Mouse (Mus musculus) forebrain, embryonic 10.5 days (tissue): Measurements from ENCODE around the gene Rnf180. TPM values are rescaled to one million over a fixed set of nuclear protein-coding genes. Genes with fewer than 3 reads are reported as not detected.
"Not testable (repeated sequence)": the region's sequence is repeated elsewhere in the genome, so short reads cannot be mapped to it uniquely, and the experiment has no call there.

Experiments
- DNase-seq: peaks from one replicate; pipeline ENCODE4 v3.0.0-alpha.2; 2017; ENCODE audit warnings: low spot score; ENCODE audit errors: extremely low spot score
- H3K27ac ChIP-seq: fragments of 300-500 bp; sonication (generic); 2 replicates; pipeline ENCODE4 v1.5.1; 2016; ENCODE audit warnings: mild to moderate bottlenecking
- H3K27me3 ChIP-seq: fragments of 300-500 bp; sonication (generic); 2 replicates; pipeline ENCODE4 v1.6.1; 2016; ENCODE audit warnings: mild to moderate bottlenecking; ENCODE audit not compliant: poor library complexity, severe bottlenecking
- H3K36me3 ChIP-seq: fragments of 300-500 bp; sonication (generic); replicated peaks from 2 replicates; pipeline ENCODE4 v1.6.1; 2016; ENCODE audit warnings: mild to moderate bottlenecking, moderate library complexity
- H3K4me1 ChIP-seq: fragments of 300-500 bp; sonication (generic); 2 replicates; pipeline ENCODE4 v1.6.1; 2016
- H3K4me3 ChIP-seq: fragments of 300-500 bp; sonication (generic); 2 replicates; pipeline ENCODE4 v1.5.1; 2016; ENCODE audit warnings: mild to moderate bottlenecking, moderate library complexity
- H3K9me3 ChIP-seq: fragments of 300-500 bp; sonication (generic); 2 replicates; pipeline ENCODE4 v1.6.1; 2016; ENCODE audit warnings: mild to moderate bottlenecking, moderate library complexity
- WGBS: fragments of 180-500 bp; shearing (Covaris S2); methylation state at CpG from one replicate; pipeline ENCODE4 v1.1.7; 2016; 5-methylcytosine and 5-hydroxymethylcytosine counted together
- polyA plus RNA-seq: library from polyadenylated mRNA; unstranded; fragments of >200 nt; fragmentation: Nextera tagmentation; extraction: Ambion mirVana; gene quantifications from 2 replicates; pipeline ENCODE4 v1.2.1, GENCODE M21; 2016

Gene Rnf180
- polyA plus RNA-seq: 6.4 and 6.6 TPM in 2 replicates

DNA sequence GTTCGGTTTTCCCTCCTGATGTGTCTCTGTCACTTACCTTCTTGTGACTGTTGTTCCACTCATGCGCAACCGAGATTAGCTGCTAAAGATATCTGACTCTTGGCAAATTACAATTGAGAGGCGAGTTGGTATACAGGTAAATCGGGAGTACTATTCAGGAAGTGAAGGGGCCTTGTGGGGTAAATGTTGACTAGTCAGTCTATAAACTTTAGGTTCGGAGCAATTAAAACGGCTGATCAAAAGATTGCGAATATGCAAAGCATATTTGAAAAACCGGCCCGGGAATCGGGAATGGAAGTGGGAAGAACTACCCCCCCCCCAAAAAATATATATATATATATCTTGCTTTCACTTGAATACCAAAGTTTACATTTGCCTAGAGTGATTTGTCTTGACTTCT is at the start of gene Rnf180:
TSS of gene Rnf180 (minus strand) at position 101 of the 400 bp plus-strand sequence.
- H3K27me3 ChIP-seq: peaks cover 17% of the 10 kb centered on the region
- H3K9me3 ChIP-seq: no peaks in the 10 kb centered on the region
- peak within 1 kb of the TSS; percentile 95 for H3K27ac ChIP-seq
- H3K4me3 ChIP-seq: peak within 1 kb of the TSS; percentile 81
- 0 out of 2 replicates have a peak, but pooled peaks cover under 1% of the 10 kb centered on the region for H3K36me3 ChIP-seq
- DNase-seq: no peak
- WGBS: 59% methylated on average over 11 of the region's 11 CpGs
- H3K4me1 ChIP-seq: peaks cover 26% of the 10 kb centered on the region

DNA sequence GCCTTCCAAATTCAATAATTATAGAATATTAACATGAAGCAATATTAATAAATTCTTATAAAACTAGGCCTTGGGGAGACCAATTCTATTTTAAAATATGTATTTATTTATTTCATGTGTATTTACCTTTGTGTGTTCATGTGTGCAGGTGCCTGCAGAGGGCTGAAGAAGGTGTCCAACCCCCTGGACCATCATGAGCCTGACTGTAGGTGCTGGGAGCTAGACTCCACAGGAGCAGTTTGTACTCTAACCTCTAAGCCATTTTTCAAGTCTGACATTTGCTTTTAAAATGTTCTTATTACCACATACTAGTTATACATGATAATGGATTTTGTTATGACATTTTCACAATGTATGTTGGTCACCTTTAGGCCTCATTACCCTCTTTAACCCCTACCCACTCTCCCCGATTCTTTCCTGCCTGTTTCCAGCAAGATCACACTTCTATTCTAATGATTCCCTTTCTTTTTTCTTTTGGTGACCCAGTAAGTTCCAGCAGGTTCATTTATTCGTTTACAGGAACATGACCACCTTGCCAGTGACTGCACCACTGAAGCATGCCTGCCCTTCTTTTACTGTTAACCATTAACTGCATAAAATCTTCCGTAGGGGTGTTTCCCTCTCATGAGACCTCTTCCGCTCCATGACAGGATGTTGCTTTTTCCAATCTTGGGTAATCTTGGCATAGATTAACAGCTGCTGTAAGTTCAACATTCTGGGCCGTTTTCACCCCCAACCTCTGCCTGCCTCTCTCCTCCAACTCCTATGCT is 36.8 kb upstream of the Rnf180 start:
- WGBS: 86% methylated on average over 5 of the region's 5 CpGs

DNA sequence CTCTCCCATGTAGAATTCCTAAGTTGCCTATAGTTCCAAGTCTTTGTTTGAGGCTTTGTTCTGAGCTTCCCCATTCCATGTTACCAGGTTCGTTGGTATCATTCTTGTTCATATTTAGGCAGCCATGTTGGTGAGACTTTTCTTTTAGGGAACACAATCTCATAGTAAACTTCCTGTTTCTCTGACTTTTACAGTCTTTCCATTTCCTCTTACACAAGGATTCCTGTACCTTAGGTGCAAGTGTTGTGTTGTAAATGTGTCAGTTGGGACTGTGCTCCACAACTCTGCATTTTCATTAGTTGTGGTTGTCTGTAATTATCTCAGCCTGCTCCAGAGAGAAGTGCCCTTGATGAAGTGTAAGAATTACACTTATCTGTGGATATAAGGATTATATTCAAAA is 32.3 kb upstream of the Rnf180 start:
- Histone ChIP-seq H3K27ac (no peak overlapping the region), H3K4me3 (no peak overlapping the region), H3K4me1 (no peaks in the 10 kb centered on the region), H3K9me3 (no peaks in the 10 kb centered on the region), H3K27me3 (no peaks in the 10 kb centered on the region), H3K36me3 (no peaks in the 10 kb centered on the region)
- 80% methylated on average over 1 of the region's 1 CpGs for WGBS
- no peak for DNase-seq

More for the DNA sequence above, 36.8 kb upstream of the Rnf180 start:
- Histone ChIP-seq H3K36me3 (no peaks in the 10 kb centered on the region), H3K4me1 (no peaks in the 10 kb centered on the region), H3K9me3 (no peaks in the 10 kb centered on the region), H3K4me3 (no peak overlapping the region), H3K27ac (no peak overlapping the region), H3K27me3 (no peaks in the 10 kb centered on the region)
- no peak for DNase-seq

DNA sequence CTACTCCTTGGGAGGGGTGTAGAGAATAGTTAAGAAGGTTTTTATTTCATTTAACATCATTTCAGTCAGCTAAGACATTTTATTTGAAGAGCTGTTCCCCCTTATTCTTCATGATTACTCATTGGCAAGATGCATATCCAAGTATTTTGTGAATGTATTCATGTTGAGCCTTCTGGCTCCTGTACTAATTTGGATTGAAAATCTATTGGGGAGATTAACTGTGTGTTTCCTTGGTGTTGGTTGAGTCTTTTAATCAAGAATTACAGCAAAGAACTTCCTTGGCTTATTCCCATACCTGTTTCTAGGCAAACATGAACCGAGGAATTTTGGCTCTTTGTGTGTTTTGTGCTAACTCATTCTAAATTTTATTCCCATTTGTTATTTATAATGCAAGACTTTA is 22.3 kb upstream of the Rnf180 start:
- H3K4me3 ChIP-seq: no peak overlapping the region
- H3K27me3 ChIP-seq: no peaks in the 10 kb centered on the region
- no peak for DNase-seq
- WGBS: 88% methylated on average over 1 of the region's 1 CpGs
- no peaks in the 10 kb centered on the region for H3K9me3 ChIP-seq
- H3K27ac ChIP-seq: no peak overlapping the region
- no peaks in the 10 kb centered on the region for H3K36me3 ChIP-seq
- no peaks in the 10 kb centered on the region for H3K4me1 ChIP-seq

DNA sequence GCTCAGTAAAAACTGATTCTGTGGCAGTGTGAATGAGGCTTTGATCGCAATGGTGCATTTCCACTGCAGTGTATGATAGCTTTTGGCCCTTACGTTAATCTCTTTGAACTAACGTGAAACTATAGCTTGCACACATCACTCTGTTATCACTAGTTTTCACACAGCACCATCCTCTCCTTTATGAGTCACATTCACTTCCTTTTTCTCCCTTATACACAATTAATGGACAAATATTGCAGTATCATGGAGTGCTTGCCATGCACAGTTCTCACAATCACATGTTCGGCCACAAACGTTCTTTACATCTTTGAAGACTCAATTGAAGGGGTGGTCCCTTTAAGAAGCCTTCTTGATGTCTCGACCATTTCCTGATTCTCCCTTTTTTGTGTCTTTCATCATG is 21.4 kb upstream of the Rnf180 start:
- no peak overlapping the region for H3K27ac ChIP-seq
- DNase-seq: no peak
- no peaks in the 10 kb centered on the region for H3K27me3 ChIP-seq
- no peak overlapping the region for H3K4me3 ChIP-seq
- H3K4me1 ChIP-seq: no peaks in the 10 kb centered on the region
- WGBS: 86% methylated on average over 6 of the region's 6 CpGs
- H3K36me3 ChIP-seq: no peaks in the 10 kb centered on the region
- H3K9me3 ChIP-seq: no peaks in the 10 kb centered on the region

DNA sequence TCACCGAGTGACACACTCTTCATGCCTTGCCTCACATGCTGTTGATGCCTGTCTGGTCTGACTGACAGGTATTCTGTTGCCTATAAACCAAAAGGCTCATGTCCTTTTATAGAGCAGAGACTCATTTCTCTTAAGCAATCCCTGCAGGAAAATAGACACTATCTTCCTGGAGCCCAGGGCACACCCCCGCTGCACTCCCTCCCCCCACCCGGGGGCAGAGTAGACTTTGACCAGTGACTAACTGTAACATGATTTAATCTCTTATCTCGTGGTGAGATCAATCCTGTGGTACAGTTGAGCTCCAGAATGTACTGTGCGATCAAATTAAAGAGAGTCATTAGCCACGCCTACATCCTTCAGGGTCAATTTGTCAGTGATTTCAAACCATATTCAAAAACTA is 18.1 kb upstream of the Rnf180 start:
- no peaks in the 10 kb centered on the region for H3K27me3 ChIP-seq
- H3K36me3 ChIP-seq: no peaks in the 10 kb centered on the region
- no peak for DNase-seq
- H3K4me1 ChIP-seq: no peaks in the 10 kb centered on the region
- 87% methylated on average over 6 of the region's 6 CpGs for WGBS
- no peak overlapping the region for H3K27ac ChIP-seq
- H3K4me3 ChIP-seq: no peak overlapping the region
- H3K9me3 ChIP-seq: no peaks in the 10 kb centered on the region

DNA sequence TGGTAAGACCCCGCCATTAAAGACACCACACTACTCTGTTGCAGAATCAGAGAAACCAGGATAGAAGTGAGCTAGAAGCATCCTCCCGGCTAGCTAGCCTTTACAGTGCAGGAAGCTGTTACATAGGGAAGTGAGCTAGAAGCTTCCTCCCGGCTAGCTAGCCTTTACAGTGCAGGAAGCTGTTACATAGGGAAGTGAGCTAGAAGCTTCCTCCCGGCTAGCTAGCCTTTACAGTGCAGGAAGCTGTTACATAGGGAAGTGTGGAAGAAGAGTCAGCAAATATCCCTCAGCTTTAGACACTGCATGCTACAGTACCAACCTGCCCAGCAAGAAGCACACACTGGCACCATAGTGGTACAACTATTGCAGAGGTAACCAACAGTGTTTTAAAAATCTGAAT is 15.9 kb upstream of the Rnf180 start:
- DNase-seq, H3K9me3 ChIP-seq: not testable (repeated sequence)
- WGBS: 84% methylated on average over 4 of the region's 4 CpGs

DNA sequence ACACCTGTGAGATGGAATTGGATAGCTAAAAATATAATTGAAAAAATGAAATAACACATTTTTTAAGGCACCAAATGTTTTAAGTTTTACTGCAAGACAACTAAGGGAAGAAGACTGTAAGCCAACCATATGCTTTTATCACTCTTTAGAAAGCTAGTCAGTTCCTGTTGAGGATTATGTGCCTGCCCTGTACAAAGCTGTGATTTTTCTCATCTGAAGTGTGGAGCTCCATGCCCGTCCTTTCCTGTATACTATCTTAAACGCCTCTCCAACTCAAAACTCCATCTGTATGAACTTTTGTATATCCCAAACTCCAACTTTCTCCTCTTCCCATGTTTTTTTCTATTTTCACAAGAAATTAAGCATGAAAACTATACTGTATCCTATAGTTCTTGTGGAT is 10.9 kb upstream of the Rnf180 start:
- no peak for DNase-seq
- H3K27ac ChIP-seq: no peak overlapping the region
- H3K9me3 ChIP-seq: no peaks in the 10 kb centered on the region
- no peaks in the 10 kb centered on the region for H3K4me1 ChIP-seq
- no peaks in the 10 kb centered on the region for H3K36me3 ChIP-seq
- WGBS: 89% methylated on average over 2 of the region's 2 CpGs
- H3K4me3 ChIP-seq: no peak overlapping the region
- no peaks in the 10 kb centered on the region for H3K27me3 ChIP-seq

More for the DNA sequence above, 15.9 kb upstream of the Rnf180 start:
- not testable (repeated sequence) for H3K27ac ChIP-seq, H3K36me3 ChIP-seq, H3K4me3 ChIP-seq, H3K27me3 ChIP-seq, H3K4me1 ChIP-seq

DNA sequence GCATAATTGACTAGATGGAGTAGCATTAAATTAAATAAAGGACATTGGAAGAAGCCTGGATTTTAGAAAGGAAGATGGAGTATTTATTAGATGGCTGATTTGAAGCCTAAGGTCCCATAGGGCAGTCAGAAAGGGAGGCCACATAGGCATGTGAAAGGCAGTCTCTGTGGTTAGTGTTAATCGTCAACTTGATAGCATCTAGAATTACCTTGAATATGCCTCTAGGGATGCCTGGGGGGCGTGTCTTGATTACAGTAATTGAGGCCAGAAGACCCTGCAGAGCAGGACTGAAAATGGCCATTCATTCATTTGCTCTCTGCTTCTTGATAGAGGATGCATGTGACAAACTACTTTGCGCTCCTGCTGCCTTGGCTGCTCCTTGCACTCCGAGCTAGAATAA is 9.4 kb upstream of the Rnf180 start:
- H3K4me1 ChIP-seq: no peaks in the 10 kb centered on the region
- H3K4me3 ChIP-seq: no peak overlapping the region
- H3K27me3 ChIP-seq: no peaks in the 10 kb centered on the region
- no peak for DNase-seq
- H3K27ac ChIP-seq: no peak overlapping the region
- H3K9me3 ChIP-seq: no peaks in the 10 kb centered on the region
- H3K36me3 ChIP-seq: no peaks in the 10 kb centered on the region
- 68% methylated on average over 4 of the region's 4 CpGs for WGBS

DNA sequence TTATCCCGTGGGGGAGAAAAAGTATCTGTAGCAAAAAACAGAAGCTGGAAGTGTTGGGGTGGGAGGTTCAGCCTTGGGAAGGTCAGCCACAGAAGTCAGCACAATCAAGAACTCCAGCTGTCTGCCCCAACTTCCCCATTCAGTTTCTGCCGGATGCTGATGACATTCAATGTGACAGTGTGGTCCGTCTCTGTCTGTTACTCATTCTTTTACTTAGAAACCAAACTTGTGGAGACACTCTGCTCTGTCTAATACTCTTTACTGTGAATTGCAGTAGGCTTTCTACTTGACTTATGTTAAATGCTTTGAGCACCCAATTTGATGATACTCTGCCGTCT is 5.4 kb upstream of the Rnf180 start:
- Histone ChIP-seq H3K36me3 (no peaks in the 10 kb centered on the region), H3K27ac (no peak overlapping the region), H3K4me1 (peaks cover 7% of the 10 kb centered on the region; the same call in 1 of the 2 replicates), H3K4me3 (no peak overlapping the region), H3K9me3 (no peaks in the 10 kb centered on the region), H3K27me3 (peaks cover 10% of the 10 kb centered on the region)
- DNase-seq: no peak
- WGBS: 80% methylated on average over 4 of the region's 4 CpGs

DNA sequence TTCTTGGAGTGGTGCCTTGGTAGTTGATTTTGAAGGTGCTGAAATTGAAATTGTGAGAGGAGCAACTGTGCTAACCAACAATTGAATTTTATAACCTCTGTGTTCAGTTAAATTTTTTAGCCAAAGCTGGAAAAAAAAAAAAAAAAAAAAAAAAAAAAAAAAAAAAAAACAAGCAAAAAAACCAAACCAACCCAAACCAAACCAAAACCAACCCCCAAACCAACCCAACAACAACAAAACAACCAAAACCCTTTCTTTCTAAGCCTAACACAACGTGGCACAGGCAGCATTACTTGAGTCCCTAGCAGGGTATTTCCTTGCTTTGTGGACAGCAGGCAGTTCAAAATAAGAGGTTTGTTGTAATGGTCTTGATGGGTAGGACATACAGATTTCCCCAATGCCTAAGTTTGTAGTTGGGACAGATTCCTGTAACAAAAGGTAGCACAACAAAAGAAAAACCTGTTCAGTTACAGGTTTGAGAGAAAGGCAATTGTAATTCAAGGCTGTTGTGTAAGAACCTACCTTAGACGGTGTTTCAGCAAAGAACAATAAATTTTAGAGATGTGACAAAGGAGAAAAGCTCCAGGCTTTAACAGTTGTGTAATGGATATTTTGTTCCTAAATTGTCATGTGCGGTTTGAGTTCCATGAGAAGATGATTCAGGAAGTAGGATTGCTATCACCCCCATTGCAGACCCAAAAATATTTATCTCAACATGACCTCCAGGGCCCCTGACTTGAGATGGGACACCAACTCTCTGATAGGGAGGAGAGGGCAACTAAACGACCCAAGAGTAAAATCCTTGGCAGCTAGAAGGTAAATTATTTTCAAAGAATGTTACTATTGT is 4.8 kb upstream of the Rnf180 start:
- no peak overlapping the region for H3K4me3 ChIP-seq
- no peaks in the 10 kb centered on the region for H3K36me3 ChIP-seq
- WGBS: 83% methylated on average over 4 of the region's 4 CpGs
- no peak for DNase-seq
- no peak overlapping the region for H3K27ac ChIP-seq
- H3K9me3 ChIP-seq: no peaks in the 10 kb centered on the region
- H3K27me3 ChIP-seq: peaks cover 16% of the 10 kb centered on the region
- H3K4me1 ChIP-seq: peaks cover 9% of the 10 kb centered on the region

DNA sequence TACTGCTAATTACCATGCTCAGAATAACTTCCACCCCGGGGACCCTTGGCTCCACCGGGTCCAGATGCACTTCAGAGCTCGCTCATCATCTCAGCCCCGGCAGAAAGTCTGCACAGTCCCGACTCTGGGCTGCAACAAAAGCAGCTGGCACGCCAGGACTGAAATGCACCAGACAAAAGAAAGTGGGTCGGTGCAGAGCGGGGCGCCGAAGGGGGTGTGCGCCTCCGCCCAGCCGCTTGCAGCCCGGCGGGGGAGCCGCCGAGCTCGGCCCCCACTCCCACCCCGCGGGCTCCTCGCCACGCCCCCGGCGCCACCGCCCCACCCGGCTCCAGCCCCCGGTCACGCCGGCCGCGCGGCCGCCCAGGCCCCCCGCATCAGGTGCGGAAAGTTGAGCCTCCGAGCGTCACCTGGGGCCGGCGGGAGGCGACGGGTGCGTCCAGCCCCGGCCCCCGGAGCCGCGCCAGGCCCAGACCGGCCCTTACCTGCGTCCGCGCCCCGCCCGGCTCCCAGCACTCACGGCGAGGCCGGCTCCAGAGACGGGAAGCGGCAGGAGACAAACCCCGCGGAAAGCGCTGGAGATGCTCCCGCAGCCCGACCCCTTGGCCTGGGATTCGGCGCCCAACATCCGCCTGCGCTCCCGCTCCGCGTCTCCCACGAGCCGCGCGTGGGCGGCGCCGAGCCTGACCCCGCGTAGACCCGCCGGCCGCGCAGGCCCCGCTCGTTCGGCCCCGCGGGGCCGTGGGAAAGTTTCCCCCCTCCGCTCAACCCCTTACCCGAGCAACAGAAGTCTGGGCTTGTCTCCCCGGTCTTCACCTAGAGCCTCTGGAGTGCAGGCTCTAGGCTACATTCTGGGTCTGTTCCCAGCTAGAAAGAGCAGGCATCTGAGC is 591 bp downstream of the Rnf180 start:
- H3K27ac ChIP-seq: peak overlapping the region; percentile 95

More for the DNA sequence above, 591 bp downstream of the Rnf180 start:
- DNase-seq: peak; percentile 59
- H3K4me1 ChIP-seq: peaks cover 26% of the 10 kb centered on the region
- peaks cover 6% of the 10 kb centered on the region; the same call in 1 of the 2 replicates for H3K36me3 ChIP-seq
- H3K4me3 ChIP-seq: peak overlapping the region; percentile 81
- 1% methylated on average over 91 of the region's 91 CpGs for WGBS
- no peaks in the 10 kb centered on the region for H3K9me3 ChIP-seq
- peaks cover 17% of the 10 kb centered on the region for H3K27me3 ChIP-seq
